Mouse (Mus musculus): ENCODE measurements around the gene Igsf9.

GRCm38 (mm10) chr1:172452911-172453310 is 28.7 kb upstream of the Igsf9 start:
- no peak for TF ChIP-seq POLR2A (IDR thresholded peaks at IDR 0.05; ENCODE audit: borderline replicate concordance, insufficient read depth, low read length)
- TF ChIP-seq CTCF (IDR thresholded peaks at IDR 0.05; ENCODE audit: borderline replicate concordance, insufficient read depth, low read depth, low read length): no peak
